Mouse (Mus musculus): ENCODE data around the gene Ctnnbl1. TPM values are rescaled to one million over a fixed set of nuclear protein-coding genes. Genes with fewer than 3 reads are reported as not detected.
A peak's percentile ranks its signal among the peaks of the same experiment; 100 is the strongest.

Gene Ctnnbl1
- total and polyA plus RNA-seq, 3 experiments = 46.0 to 57.2 (median 48.6) TPM

GRCm38 (mm10) chr2:157932655-157933054 is 195.5 kb downstream of the Ctnnbl1 start:
- in situ Hi-C loops (cut with MboI; ENCODE audit: low pct_ligation_motif_present, low pct_unique_long_range_greater_than_20kb, low sequenced_read_pairs) (no loop called here), dilution Hi-C loops (cut with MboI; ENCODE audit: extremely low pct_ligation_motif_present, extremely low pct_unique_long_range_greater_than_20kb, low sequenced_read_pairs) (no loop called here)
- H3K79me2 ChIP-seq (replicated peaks; ENCODE audit: control insufficient read depth, extremely low read depth, insufficient read depth, poor library complexity, severe bottlenecking) = no peaks in the 10 kb centered on the region
- peak; percentile 10 for DNase-seq (ENCODE audit: extremely low read depth)
- H3K4me1 ChIP-seq (ENCODE audit: control insufficient read depth in 1 of 2, insufficient read depth in 2 of 2) = no peaks in the 10 kb centered on the region
- H3K36me3 ChIP-seq (replicated peaks in 1 of 2; ENCODE audit: control insufficient read depth in 1 of 2, insufficient read depth in 1 of 2, low read length in 1 of 2) = no peaks in the 10 kb centered on the region
- H3K27me3 ChIP-seq (replicated peaks) = peaks cover 32% of the 10 kb centered on the region
- H3K4me2 ChIP-seq (ENCODE audit: insufficient read depth, low read depth, poor library complexity, severe bottlenecking) = no peak overlapping the region
- TF ChIP-seq RAD21 (IDR thresholded peaks at IDR 0.05; ENCODE audit: low read depth, low read length) = peak; percentile 29
- no peak for TF ChIP-seq PAX5 (IDR thresholded peaks at IDR 0.05; ENCODE audit: low read length)
- TF ChIP-seq ZKSCAN1 (IDR thresholded peaks at IDR 0.05; ENCODE audit: borderline replicate concordance, low read depth, low read length) = no peak
- no peak for TF ChIP-seq RCOR1 (conservative IDR thresholded peaks at IDR 0.05; ENCODE audit: low read depth, low read length)
- no peak for TF ChIP-seq TBP (conservative IDR thresholded peaks at IDR 0.05; ENCODE audit: low read depth, low read length)
- TF ChIP-seq SMC3 (IDR thresholded peaks at IDR 0.05; ENCODE audit: low read depth, low read length) = peak; percentile 75
- TF ChIP-seq BHLHE40 (IDR thresholded peaks at IDR 0.05; ENCODE audit: low read depth, low read length) = no peak
- peak in 1 of 2 experiments; percentile 61; a peak in 2 of 4 replicates for TF ChIP-seq CTCF (conservative IDR thresholded peaks at IDR 0.05 in 1 of 2, IDR thresholded peaks at IDR 0.05 in 1 of 2; ENCODE audit: low read depth in 2 of 2, low read length in 2 of 2)
- TF ChIP-seq ZMIZ1 (IDR thresholded peaks at IDR 0.05; ENCODE audit: low read depth, low read length) = no peak
- TF ChIP-seq JUND (conservative IDR thresholded peaks at IDR 0.05; ENCODE audit: low read depth, low read length) = no peak
- TF ChIP-seq SIN3A (IDR thresholded peaks at IDR 0.05; ENCODE audit: low read length) = no peak
- no peak for TF ChIP-seq CHD1 (IDR thresholded peaks at IDR 0.05; ENCODE audit: low read depth, low read length)
- TF ChIP-seq MAZ (IDR thresholded peaks at IDR 0.05; ENCODE audit: low read depth, low read length) = no peak
- TF ChIP-seq IRF4 (IDR thresholded peaks at IDR 0.05; ENCODE audit: low read depth, low read length) = no peak
- TF ChIP-seq E2F4 (IDR thresholded peaks at IDR 0.05; ENCODE audit: insufficient replicate concordance, low read depth, low read length) = no peak
- TF ChIP-seq CHD2 (IDR thresholded peaks at IDR 0.05; ENCODE audit: low read length) = no peak
- no peak for TF ChIP-seq USF2 (conservative IDR thresholded peaks at IDR 0.05; ENCODE audit: low read depth, low read length)
- no peak for TF ChIP-seq TCF12 (IDR thresholded peaks at IDR 0.05; ENCODE audit: low read depth, low read length)
- no peak for TF ChIP-seq NRF1 (IDR thresholded peaks at IDR 0.05; ENCODE audit: low read depth, low read length)
- no peak overlapping the region for H3K27ac ChIP-seq (ENCODE audit: insufficient read depth, low read depth)
- H3K9ac ChIP-seq (ENCODE audit: insufficient read depth, low read depth) = no peak overlapping the region
- H3K4me3 ChIP-seq (replicated peaks in 1 of 3; ENCODE audit: low read depth in 2 of 3, low read length in 2 of 3, poor library complexity in 1 of 3) = no peak overlapping the region
- H3K9me3 ChIP-seq (replicated peaks; ENCODE audit: low read length) = peaks cover 2% of the 10 kb centered on the region

GRCm38 (mm10) chr2:157935444-157936171 is 198.4 kb downstream of the Ctnnbl1 start:
- Histone ChIP-seq H3K9ac (ENCODE audit: insufficient read depth, low read depth) (no peak overlapping the region), H3K36me3 (replicated peaks in 1 of 2; ENCODE audit: control insufficient read depth in 1 of 2, insufficient read depth in 1 of 2, low read length in 1 of 2) (no peaks in the 10 kb centered on the region), H3K9me3 (replicated peaks; ENCODE audit: low read length) (peaks cover 2% of the 10 kb centered on the region), H3K4me2 (ENCODE audit: insufficient read depth, low read depth, poor library complexity, severe bottlenecking) (no peak overlapping the region), H3K4me3 (replicated peaks in 1 of 3; ENCODE audit: low read depth in 2 of 3, low read length in 2 of 3, poor library complexity in 1 of 3) (no peak overlapping the region), H3K79me2 (replicated peaks; ENCODE audit: control insufficient read depth, extremely low read depth, insufficient read depth, poor library complexity, severe bottlenecking) (no peaks in the 10 kb centered on the region), H3K4me1 (ENCODE audit: control insufficient read depth in 1 of 2, insufficient read depth in 2 of 2) (no peaks in the 10 kb centered on the region), H3K27me3 (replicated peaks) (peaks cover 39% of the 10 kb centered on the region), H3K27ac (ENCODE audit: insufficient read depth, low read depth) (no peak overlapping the region)
- no peak for TF ChIP-seq JUN (IDR thresholded peaks at IDR 0.05; ENCODE audit: insufficient read depth, low read depth, low read length)
- no peak for TF ChIP-seq RAD21 (IDR thresholded peaks at IDR 0.05; ENCODE audit: low read depth, low read length)
- TF ChIP-seq HCFC1 (IDR thresholded peaks at IDR 0.05; ENCODE audit: low read depth, low read length) = no peak
- TF ChIP-seq NELFE (IDR thresholded peaks at IDR 0.05; ENCODE audit: low read depth, low read length) = no peak
- TF ChIP-seq ETS1 (conservative IDR thresholded peaks at IDR 0.05; ENCODE audit: low read depth, low read length) = no peak
- no peak for TF ChIP-seq SMC3 (IDR thresholded peaks at IDR 0.05; ENCODE audit: low read depth, low read length)
- TF ChIP-seq ZMIZ1 (IDR thresholded peaks at IDR 0.05; ENCODE audit: low read depth, low read length) = no peak
- no peak for TF ChIP-seq MYC (IDR thresholded peaks at IDR 0.05; ENCODE audit: low read depth, low read length)
- dilution Hi-C loops (cut with MboI; ENCODE audit: extremely low pct_ligation_motif_present, extremely low pct_unique_long_range_greater_than_20kb, low sequenced_read_pairs) (no loop called here), in situ Hi-C loops (cut with MboI; ENCODE audit: low pct_ligation_motif_present, low pct_unique_long_range_greater_than_20kb, low sequenced_read_pairs) (no loop called here)
- no peak for DNase-seq (ENCODE audit: extremely low read depth)
